Mouse (Mus musculus) liver, adult 2 months (tissue): ENCODE measurements around the gene Gli1.

ENCODE experiments used
- CTCF ChIP-seq: fragments of 200-500 bp; IDR thresholded peaks from 2 replicates; pipeline ENCODE4 v1.5.1; 2011; ENCODE audit warnings: low read depth, low read length, control low read depth
- POLR2A ChIP-seq: fragments of 200-500 bp; IDR thresholded peaks from 2 replicates; pipeline ENCODE4 v1.6.1; 2011; ENCODE audit warnings: low read length, control low read depth; ENCODE audit not compliant: insufficient read depth; ENCODE audit errors: extremely low read depth

GRCm38 (mm10) chr10:127338930-127339682 is 2.7 kb downstream of the Gli1 start:
- TF ChIP-seq CTCF (peak; percentile 85), POLR2A (no peak)
